Mouse (Mus musculus) limb, embryonic 15.5 days (tissue): ENCODE data around the gene Mrpl23. TPM values are rescaled to one million over a fixed set of nuclear protein-coding genes. Genes with fewer than 3 reads are reported as not detected.
A peak's percentile ranks its signal among the peaks of the same experiment; 100 is the strongest.

Experiments
- ATAC-seq: fragments of 200-750 bp; cut with Nextera tagmentation; 2 replicates; pipeline ENCODE4 v1.8.0; 2017; ENCODE audit warnings: low read depth, moderate TSS enrichment; ENCODE audit not compliant: insufficient number of reproducible peaks, low FRiP score, low TSS enrichment
- H3K27ac ChIP-seq: fragments of 300-500 bp; sonication (generic); 2 replicates; pipeline ENCODE4 v1.5.1; 2015; ENCODE audit warnings: moderate library complexity, mild to moderate bottlenecking, inconsistent platforms
- H3K27me3 ChIP-seq: fragments of 300-500 bp; sonication (generic); 2 replicates; pipeline ENCODE4 v1.6.1; 2015; ENCODE audit warnings: inconsistent platforms
- H3K36me3 ChIP-seq: fragments of 300-500 bp; sonication (generic); 2 replicates; pipeline ENCODE4 v1.6.1; 2015; ENCODE audit warnings: inconsistent platforms
- H3K4me1 ChIP-seq: fragments of 300-500 bp; sonication (generic); 2 replicates; pipeline ENCODE4 v1.6.1; 2015; ENCODE audit warnings: inconsistent platforms
- H3K4me2 ChIP-seq: fragments of 300-500 bp; sonication (generic); 2 replicates; pipeline ENCODE4 v1.6.1; 2015; ENCODE audit warnings: mild to moderate bottlenecking, inconsistent platforms
- H3K4me3 ChIP-seq: fragments of 300-500 bp; sonication (generic); 2 replicates; pipeline ENCODE4 v1.5.1; 2015; ENCODE audit warnings: mild to moderate bottlenecking, inconsistent platforms
- H3K9ac ChIP-seq: fragments of 300-500 bp; sonication (generic); 2 replicates; pipeline ENCODE4 v1.6.1; 2015; ENCODE audit warnings: inconsistent platforms
- H3K9me3 ChIP-seq: fragments of 300-500 bp; sonication (generic); 2 replicates; pipeline ENCODE4 v1.6.1; 2016; ENCODE audit warnings: inconsistent platforms
- WGBS: fragments of 180-500 bp; shearing (Covaris S2); methylation state at CpG from one replicate; pipeline ENCODE4 v1.1.7; 2015; 5-methylcytosine and 5-hydroxymethylcytosine counted together
- polyA plus RNA-seq: library from polyadenylated mRNA; unstranded; fragments of >200 nt; fragmentation: Nextera tagmentation; extraction: Ambion mirVana; gene quantifications from 2 replicates; pipeline ENCODE4 v1.2.1, GENCODE M21; 2015

Gene Mrpl23
- polyA plus RNA-seq, 1 experiment from 2014 or later = 28.8 TPM

- Histone ChIP-seq H3K9me3 (no peaks in the 10 kb centered on the region), H3K4me1 (peaks cover 82% of the 10 kb centered on the region), H3K4me3 (no peak overlapping the region), H3K36me3 (no peaks in the 10 kb centered on the region), H3K27me3 (no peaks in the 10 kb centered on the region), H3K27ac (peak overlapping the region; percentile 92), H3K4me2 (no peak overlapping the region), H3K9ac (no peak overlapping the region)
- WGBS = 14% methylated on average over 8 of the region's 8 CpGs
- peak; percentile 36; the same call in 1 of the 2 replicates for ATAC-seq
Observed at GRCm38 (mm10) chr7:142539828-142540227, 7.3 kb downstream of the Mrpl23 start.

GRCm38 (mm10) chr7:142542771-142543303 is 10.4 kb downstream of the Mrpl23 start:
- Histone ChIP-seq H3K27ac (peak overlapping the region; percentile 92), H3K4me2 (0 out of 2 replicates have a peak overlapping the region, but pooled peaks have one; percentile 15), H3K9me3 (no peaks in the 10 kb centered on the region), H3K27me3 (no peaks in the 10 kb centered on the region), H3K4me1 (peaks cover 89% of the 10 kb centered on the region), H3K4me3 (no peak overlapping the region), H3K36me3 (no peaks in the 10 kb centered on the region), H3K9ac (no peak overlapping the region)
- ATAC-seq = no peak
- WGBS = 12% methylated on average over 11 of the region's 11 CpGs

- Histone ChIP-seq H3K36me3 (no peaks in the 10 kb centered on the region), H3K27ac (peak overlapping the region; percentile 82), H3K27me3 (no peaks in the 10 kb centered on the region), H3K9me3 (no peaks in the 10 kb centered on the region), H3K4me3 (no peak overlapping the region), H3K4me1 (peaks cover 87% of the 10 kb centered on the region), H3K9ac (no peak overlapping the region), H3K4me2 (no peak overlapping the region)
- WGBS = 38% methylated on average over 7 of the region's 7 CpGs
- no peak for ATAC-seq
Observed at GRCm38 (mm10) chr7:142545967-142546366, 13.5 kb downstream of the Mrpl23 start.

GRCm38 (mm10) chr7:142547874-142548273 is 15.4 kb downstream of the Mrpl23 start:
- 7% methylated on average over 2 of the region's 2 CpGs for WGBS
- peaks cover 86% of the 10 kb centered on the region for H3K4me1 ChIP-seq
- no peaks in the 10 kb centered on the region for H3K27me3 ChIP-seq
- peak overlapping the region; percentile 89 for H3K27ac ChIP-seq
- no peaks in the 10 kb centered on the region for H3K36me3 ChIP-seq
- H3K4me3 ChIP-seq = no peak overlapping the region
- no peaks in the 10 kb centered on the region for H3K9me3 ChIP-seq
- no peak overlapping the region for H3K4me2 ChIP-seq
- ATAC-seq = peak; percentile 8; the same call in 1 of the 2 replicates
- H3K9ac ChIP-seq = no peak overlapping the region

GRCm38 (mm10) chr7:142548706-142549105 is 16.2 kb downstream of the Mrpl23 start:
- Histone ChIP-seq H3K4me2 (no peak overlapping the region), H3K4me1 (peaks cover 86% of the 10 kb centered on the region), H3K4me3 (no peak overlapping the region), H3K27me3 (no peaks in the 10 kb centered on the region), H3K27ac (peak overlapping the region; percentile 89), H3K9ac (no peak overlapping the region), H3K36me3 (no peaks in the 10 kb centered on the region), H3K9me3 (no peaks in the 10 kb centered on the region)
- 35% methylated on average over 6 of the region's 6 CpGs for WGBS
- no peak for ATAC-seq

GRCm38 (mm10) chr7:142549941-142550763 is 17.7 kb downstream of the Mrpl23 start:
- peaks cover 92% of the 10 kb centered on the region for H3K4me1 ChIP-seq
- peak overlapping the region; percentile 89 for H3K27ac ChIP-seq
- no peak for ATAC-seq

DNA sequence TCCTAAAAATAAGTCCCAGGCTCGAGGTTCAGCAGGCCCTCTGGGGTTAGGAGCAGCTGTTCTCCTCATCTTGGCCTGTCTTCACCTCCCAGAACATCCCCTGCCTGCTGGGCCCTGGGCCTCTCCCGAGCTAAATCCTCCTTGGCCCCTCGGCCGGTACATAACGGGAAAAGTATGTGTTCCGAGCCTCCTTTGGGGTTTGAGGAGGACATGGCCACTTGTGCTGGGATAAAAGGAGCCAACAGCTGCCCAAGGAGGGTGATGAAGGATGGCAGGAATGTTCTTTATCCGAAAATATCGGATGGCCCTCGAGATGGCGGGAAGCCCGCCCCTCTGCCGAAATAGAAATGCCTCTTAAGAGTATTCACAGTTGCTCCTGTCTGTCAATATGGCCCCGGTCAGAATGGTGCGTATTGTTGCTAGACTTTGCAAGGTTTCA is 18.5 kb downstream of the Mrpl23 start:
- WGBS = 66% methylated on average over 14 of the region's 14 CpGs
- Histone ChIP-seq H3K4me3 (no peak overlapping the region), H3K9me3 (no peaks in the 10 kb centered on the region), H3K36me3 (no peaks in the 10 kb centered on the region), H3K9ac (no peak overlapping the region), H3K27me3 (no peaks in the 10 kb centered on the region), H3K4me1 (peaks cover 89% of the 10 kb centered on the region), H3K4me2 (no peak overlapping the region), H3K27ac (peak overlapping the region; percentile 89)
- ATAC-seq = peak; percentile 26; the same call in 1 of the 2 replicates

More at GRCm38 (mm10) chr7:142549941-142550763, 17.7 kb downstream of the Mrpl23 start:
- Histone ChIP-seq H3K27me3 (no peaks in the 10 kb centered on the region), H3K4me2 (no peak overlapping the region), H3K36me3 (no peaks in the 10 kb centered on the region), H3K4me3 (no peak overlapping the region), H3K9ac (no peak overlapping the region), H3K9me3 (no peaks in the 10 kb centered on the region)
- 77% methylated on average over 10 of the region's 10 CpGs for WGBS

- no peak overlapping the region for H3K4me3 ChIP-seq
- H3K4me2 ChIP-seq = no peak overlapping the region
- no peak overlapping the region for H3K9ac ChIP-seq
- peaks cover 81% of the 10 kb centered on the region for H3K4me1 ChIP-seq
- no peaks in the 10 kb centered on the region for H3K27me3 ChIP-seq
- WGBS = 93% methylated on average over 5 of the region's 5 CpGs
- H3K36me3 ChIP-seq = no peaks in the 10 kb centered on the region
- H3K27ac ChIP-seq = peak overlapping the region; percentile 89
- ATAC-seq = no peak
- H3K9me3 ChIP-seq = no peaks in the 10 kb centered on the region
Observed at GRCm38 (mm10) chr7:142551691-142552090, 19.2 kb downstream of the Mrpl23 start.

DNA sequence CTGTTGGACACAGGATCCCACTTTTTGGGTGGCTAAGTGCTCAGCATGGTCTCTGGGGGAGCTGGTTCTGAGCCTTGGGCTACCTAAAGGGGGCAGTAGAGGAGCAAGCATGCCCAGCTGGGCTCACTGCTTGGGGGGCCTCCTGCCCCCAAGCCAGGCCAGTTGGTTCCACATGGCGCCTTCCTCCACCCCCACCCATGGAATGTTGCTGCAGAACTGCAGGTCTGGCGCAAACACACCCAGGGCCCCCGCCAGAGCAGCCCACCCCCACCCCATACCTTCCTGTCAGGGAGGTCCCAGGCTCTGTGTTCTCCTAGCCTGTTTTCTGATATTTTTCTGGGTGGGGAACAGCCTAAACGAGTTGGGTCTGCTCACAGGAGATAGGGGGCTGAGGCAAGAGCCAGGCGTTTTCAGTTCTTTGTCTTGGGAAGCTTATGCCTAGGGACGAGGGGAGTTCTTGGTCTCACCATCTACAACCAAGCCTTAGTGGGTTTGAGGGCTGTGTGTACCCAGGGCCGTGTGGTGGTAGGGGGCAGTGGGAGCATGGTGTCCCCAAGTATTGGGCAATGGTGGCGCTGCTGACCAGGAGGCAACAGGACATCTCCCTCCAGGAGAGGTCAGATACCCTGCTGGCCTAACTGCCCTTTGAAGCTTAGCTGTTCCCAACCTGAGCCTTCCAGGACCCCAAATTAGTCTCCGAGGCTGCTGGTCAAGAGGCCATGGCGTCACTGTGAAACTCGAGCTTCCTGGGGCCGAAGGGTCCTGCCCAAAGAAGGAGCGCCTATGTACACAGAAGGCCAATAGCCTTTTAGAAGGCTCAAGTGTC is 20.3 kb downstream of the Mrpl23 start:
- peak; percentile 59 for ATAC-seq
- WGBS = 22% methylated on average over 13 of the region's 13 CpGs
- H3K4me2 ChIP-seq = no peak overlapping the region
- peaks cover 73% of the 10 kb centered on the region for H3K4me1 ChIP-seq
- no peaks in the 10 kb centered on the region for H3K27me3 ChIP-seq
- H3K27ac ChIP-seq = peak overlapping the region; percentile 89
- no peak overlapping the region for H3K4me3 ChIP-seq
- H3K9me3 ChIP-seq = no peaks in the 10 kb centered on the region
- H3K9ac ChIP-seq = no peak overlapping the region
- no peaks in the 10 kb centered on the region for H3K36me3 ChIP-seq

DNA sequence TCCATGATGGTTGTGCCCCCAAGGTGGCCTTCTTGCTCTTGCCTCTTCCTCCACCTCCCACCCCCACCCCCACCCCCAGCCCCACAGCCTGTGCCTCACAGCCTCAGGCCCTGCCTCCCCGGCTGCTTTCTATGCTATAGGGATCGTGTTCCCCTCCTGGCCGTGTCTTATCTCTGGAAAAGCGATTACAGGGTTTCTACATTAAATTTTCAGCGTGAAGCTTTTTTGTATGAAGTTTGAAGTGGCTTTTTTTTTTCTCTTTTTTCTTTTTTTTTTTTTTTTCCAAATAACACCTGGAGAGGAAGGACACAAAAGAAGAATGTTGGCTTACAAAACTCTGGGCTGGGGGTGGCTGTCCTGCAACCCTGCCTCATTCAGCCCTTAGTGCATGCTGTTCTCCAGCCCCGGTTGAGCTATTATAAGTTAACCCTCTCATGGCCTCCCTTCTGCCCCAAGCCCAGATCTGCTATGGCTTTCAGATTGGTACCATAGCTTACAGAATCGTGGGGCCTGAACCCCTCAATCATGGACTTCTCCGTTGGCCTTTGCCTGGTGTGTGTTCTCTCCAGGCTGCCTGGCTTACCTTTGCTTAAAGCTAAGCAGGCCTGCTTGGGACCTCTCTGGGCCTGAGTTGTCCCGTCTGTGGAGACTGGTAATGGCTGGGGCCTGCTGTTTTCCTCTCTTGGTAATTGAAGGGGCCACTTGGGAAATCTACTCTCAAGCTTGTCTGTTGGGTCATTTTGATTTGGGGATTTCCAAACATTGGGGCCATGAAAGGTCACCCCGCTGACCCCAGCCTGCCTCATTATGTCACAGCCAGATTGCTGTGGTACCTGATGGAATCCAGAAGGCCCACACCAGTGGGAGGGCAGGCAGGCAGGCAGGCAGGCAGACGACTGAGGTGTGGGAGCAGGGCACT is 21.2 kb downstream of the Mrpl23 start:
- peak overlapping the region; percentile 89 for H3K27ac ChIP-seq
- 16% methylated on average over 11 of the region's 11 CpGs for WGBS
- H3K4me3 ChIP-seq = no peak overlapping the region
- no peak overlapping the region for H3K9ac ChIP-seq
- H3K9me3 ChIP-seq = no peaks in the 10 kb centered on the region
- H3K27me3 ChIP-seq = no peaks in the 10 kb centered on the region
- peaks cover 69% of the 10 kb centered on the region for H3K4me1 ChIP-seq
- H3K36me3 ChIP-seq = no peaks in the 10 kb centered on the region
- no peak overlapping the region for H3K4me2 ChIP-seq
- peak; percentile 41; the same call in 1 of the 2 replicates for ATAC-seq

DNA sequence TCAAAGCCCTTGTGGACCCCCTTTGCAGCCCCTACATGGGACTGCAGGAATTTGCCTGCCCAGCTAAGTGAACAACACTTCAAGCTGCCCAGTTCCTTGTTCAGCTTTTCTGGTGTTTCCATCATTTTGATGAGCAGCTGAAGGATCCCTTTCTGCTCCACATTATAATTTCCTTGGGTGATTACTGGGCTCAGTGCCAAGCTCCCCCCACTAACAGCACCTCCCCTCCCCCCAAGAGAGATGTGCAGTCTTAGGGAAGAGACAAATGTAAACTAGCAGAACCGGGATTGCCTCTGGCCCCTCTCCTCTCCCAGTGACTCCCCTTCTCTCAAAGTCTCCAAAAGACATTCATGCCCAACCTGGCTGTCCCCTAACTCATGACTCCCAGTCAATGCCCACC is 22.1 kb downstream of the Mrpl23 start:
- Histone ChIP-seq H3K9ac (no peak overlapping the region), H3K4me1 (peaks cover 63% of the 10 kb centered on the region)
- no peak for ATAC-seq

More for the DNA sequence above, 22.1 kb downstream of the Mrpl23 start:
- H3K4me3 ChIP-seq = no peak overlapping the region
- H3K9me3 ChIP-seq = no peaks in the 10 kb centered on the region
- no peaks in the 10 kb centered on the region for H3K27me3 ChIP-seq
- H3K4me2 ChIP-seq = no peak overlapping the region
- H3K27ac ChIP-seq = peak overlapping the region; percentile 89
- WGBS = 3% methylated on average over 1 of the region's 1 CpGs
- H3K36me3 ChIP-seq = no peaks in the 10 kb centered on the region
